Mouse (Mus musculus) mouse embryonic stem cell (cell line): Measurements from ENCODE around the gene Ccdc187.

Experiments
- in situ Hi-C, 2 experiments: fragments of 300-500 bp; cut with MboI; formaldehyde crosslinking; loops; 1 replicate in 1 of 2; 3 replicates in 1 of 2; pipeline ENCODE4 v1.14.3; 2019 to 2020; ENCODE audit warnings: low sequenced_read_pairs in 2 of 2, low pct_unique_long_range_greater_than_20kb in 1 of 2, mixed read lengths in 1 of 2; ENCODE audit not compliant: unreplicated experiment in 1 of 2

Ccdc187 gene

DNA sequence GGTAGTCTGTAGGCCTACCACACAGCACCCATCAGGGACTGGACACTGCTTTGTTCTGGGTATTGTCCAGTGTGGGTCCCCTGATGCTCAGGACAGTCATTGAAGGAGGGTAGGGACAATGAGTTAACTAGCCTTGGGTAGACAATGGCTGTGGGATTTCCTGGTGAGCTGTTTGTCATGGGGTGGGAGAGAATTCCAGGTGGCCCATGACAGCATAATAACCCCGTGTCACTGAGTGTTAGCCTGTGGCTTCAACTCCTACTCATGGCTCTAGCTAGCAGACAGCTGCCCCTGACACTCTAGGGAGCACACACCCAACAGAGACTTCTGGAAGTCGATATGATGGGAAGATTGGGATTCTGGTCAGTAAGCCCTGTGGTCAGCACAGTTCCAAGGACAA lies at the start of gene Ccdc187:
Gene Ccdc187 (minus strand): TSS at position 101 of the 400 bp plus-strand sequence.
- in situ Hi-C loops: no loop called here

DNA sequence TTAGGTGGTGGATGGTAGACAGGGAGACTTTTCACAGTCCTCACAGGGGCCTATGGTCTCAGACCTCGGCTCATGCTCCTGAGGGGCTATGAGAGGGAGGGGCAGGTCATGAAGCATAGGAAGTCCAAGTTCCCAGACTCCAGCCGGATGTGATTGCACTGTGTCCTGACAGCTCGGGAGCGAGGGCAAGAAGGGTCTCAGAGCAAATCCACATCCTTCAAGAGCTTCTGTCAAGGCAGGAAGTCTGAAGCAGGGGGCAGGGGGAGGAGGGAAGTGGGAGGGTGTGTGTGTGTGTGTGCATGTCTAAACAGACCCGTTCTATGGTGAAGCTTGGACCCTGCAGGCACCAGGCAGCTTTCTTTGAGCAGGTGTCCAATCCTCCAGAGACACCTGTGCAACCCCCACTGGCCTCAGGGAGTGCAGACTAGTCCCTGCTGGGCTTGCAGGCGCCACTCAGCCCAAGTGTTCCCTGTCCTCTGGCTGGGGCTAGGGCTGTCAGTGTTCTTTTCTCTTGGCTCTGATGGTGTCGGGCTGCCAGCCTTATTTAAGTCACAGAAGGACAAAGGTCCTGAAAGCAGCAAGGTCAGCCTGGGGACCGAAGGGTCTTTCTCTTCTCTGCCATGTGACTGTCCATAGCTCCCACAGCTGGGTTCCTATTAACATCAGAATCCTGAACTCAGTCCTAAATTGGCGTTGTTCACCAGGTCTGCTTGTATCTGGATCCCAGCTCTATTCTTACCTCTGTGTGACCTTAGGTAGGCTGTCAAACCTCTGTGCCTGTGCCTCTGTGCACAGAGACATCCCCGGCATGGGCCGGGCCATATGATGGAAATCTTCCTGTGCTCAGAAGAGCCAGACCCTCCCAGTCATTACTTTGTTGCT lies 48.5 kb upstream of the Ccdc187 start:
- in situ Hi-C loops: no loop called here

DNA sequence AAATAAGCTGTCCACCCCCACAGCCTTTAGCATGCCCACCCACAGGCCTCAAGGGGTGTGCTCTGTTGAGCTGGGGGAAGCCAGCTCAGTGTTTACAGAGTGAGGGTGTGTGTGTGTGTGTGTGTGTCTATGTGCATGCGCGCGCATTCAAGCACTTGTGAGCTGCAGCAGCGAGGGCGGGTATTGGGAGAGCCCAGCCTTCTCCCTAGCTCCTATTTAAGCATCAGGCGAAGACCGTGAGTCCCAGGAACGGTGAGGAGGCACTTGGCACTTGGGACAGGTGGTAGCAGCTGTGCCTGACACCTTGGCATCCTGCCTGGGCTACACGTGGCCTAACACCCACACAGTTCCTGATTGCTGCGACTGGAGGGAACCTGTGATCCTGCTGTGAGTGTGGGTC lies 47.7 kb upstream of the Ccdc187 start:
- in situ Hi-C loops: no loop called here

DNA sequence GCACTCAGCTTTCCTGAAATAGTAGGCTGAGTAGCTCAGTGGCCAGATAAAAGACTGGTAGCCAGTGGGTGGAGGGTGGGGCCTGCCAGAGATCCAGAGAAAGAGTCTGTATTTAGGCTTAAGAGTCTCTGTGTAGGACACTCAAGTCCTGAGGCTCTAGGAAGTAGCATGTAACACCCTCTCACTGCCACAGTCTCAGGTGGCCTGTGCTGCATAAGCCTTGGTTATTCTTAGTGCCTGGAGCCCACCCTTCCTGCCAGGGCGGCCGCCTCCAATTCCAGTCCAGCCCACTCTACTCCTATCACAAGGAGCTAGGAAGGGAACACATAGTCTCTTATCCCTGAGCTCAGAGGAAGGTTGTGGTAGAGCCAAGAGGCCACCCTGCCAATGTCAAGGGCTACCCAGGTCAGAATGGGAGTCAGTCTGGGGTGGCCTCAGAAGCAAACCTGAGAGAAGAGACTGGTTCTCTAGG lies 47.2 kb upstream of the Ccdc187 start:
- in situ Hi-C loops: no loop called here

DNA sequence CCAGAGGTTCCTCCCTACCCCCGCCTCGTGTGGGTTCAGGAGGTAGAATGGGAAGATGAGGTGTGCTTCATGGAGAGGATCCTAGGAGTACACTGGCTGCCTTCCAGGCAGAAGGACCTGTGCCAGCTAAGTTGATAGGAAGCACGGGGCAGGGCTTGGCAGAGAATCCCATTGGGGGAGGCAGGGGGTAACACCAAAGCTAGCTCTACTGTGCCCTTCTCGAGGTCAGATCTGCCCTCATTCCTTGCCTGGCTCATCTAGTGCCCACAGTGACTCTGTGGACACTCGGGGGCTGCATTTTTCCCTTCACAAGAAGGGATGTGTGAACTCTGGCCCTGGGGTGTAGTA lies 44.8 kb upstream of the Ccdc187 start:
- in situ Hi-C loops: no loop called here

DNA sequence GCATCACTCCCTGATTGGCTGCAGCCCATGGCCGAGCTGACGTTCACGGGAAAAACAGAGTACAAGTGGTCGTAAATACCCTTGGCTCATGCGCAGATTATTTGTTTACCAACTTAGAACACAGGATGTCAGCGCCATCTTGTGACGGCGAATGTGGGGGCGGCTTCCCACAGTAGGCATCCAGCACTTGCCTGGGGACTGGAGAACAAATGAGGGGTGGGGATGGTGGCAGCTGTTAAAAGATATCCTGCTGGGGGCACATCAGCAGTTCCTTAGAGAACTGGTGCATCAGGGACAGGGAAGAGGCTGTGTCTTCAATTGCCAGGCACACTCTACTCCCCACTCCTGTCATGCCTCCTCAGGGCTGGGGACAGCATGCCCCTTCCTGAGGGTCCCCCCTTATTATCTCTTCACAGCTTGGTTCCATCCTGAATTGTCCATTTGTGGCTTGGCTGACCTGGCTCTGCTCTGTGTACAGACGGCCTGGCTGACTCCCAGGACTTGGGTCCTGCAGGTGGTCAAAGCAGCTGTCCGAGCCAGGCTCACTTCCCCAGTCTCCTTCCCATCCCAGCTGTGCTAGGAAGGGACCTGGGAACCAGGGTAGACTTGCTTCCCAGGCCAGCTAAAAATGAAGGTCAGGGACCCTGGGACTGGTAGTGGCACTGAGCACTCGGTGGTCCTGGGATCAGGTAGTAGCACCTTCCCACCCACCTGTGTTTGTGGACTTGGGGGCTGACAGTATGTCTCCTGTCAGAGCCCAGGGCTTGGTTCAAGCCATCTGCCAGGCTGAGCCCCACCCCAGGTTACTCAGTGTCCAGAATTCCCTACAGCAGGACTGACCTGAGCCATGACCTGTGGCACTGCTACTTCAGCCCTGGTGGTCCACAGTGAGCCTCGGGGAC lies 44.2 kb upstream of the Ccdc187 start:
- in situ Hi-C loops: no loop called here

DNA sequence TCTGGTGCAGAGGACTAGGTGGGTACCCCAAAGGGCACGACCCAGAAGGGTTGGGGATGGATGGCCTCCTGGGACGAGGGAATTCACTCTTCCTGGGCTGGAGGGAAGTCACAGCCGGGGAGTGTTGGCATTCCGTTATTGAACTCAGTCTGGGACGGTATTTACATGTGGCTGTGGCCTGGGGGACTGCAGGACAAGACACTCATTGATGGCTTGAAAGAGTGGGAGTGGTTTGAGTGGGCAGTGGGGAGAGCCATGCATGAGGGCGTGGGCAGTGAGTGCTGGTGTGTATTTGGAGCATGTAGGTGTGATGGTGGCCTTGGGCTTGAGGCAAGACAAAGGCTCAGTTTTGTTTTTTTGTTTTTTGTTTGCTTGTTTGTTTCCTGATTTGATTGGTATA lies 36.3 kb upstream of the Ccdc187 start:
- in situ Hi-C loops: no loop called here

DNA sequence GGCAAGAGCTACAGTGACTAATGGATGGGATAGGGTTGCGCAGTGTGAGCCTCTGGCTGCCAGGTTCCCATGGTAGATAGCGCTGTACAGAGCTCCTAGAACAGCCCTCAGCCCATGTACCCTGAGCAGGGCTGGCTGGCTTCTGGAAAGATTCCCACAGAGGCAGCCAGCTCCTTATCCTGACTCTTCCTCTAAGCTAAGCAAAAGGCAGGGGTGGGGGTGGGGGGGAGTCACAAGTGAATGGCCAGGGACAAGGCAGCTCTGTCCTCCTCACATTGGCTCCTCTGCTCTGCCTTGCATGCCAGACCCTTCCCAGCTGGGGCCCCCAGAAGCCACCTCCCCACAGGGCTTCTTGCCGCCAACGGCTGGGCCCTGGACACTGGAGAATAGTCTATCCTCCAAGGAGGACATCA lies 35.7 kb upstream of the Ccdc187 start:
- in situ Hi-C loops: no loop called here

DNA sequence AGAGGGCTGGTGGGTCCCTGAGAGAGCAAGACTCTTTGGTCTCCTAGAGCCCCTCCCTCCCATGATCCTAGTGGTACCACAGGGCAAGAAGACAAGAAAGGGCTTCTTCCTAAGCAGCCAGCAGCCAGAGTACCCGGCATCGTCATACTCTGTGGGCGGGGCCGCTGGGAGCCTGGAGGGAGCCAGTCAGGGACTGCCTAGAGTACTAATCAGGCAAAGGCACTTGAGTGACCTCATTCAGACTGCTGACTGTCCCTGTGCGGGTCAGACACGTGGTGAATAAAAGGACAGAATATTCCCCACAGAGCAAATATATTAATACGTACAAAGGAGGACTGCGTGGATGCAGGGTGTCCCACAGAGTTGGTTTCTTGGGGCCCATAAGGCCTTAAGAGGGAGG lies 35.0 kb upstream of the Ccdc187 start:
- in situ Hi-C loops: loop anchor here in 1 of 2 experiments (5.0 kb wide), 1 partner anchor 78 kb away; the partner anchor contains the start of gene Inpp5e

DNA sequence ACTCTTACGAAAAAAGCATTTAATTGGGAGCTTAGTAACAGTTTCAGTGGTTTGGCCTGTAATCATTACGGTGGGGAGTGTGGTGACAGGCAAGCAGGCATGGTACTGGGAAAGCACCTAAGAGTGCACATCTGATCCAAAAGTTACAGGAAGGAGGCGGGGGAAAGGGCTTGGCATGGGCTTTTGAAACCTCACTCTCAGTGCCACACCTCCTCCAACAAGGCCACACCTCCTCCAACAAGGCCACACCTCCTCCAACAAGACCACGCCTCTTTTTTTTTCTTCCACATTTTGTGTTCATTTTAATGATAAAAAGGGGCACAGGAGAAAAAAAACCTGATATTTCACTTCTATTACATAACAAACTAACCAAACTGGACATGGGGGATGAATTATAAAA lies 33.5 kb upstream of the Ccdc187 start:
- in situ Hi-C loops: loop anchor here in 1 of 2 experiments (5.0 kb wide), 1 partner anchor 79 kb away; the partner anchor contains the start of gene Inpp5e

DNA sequence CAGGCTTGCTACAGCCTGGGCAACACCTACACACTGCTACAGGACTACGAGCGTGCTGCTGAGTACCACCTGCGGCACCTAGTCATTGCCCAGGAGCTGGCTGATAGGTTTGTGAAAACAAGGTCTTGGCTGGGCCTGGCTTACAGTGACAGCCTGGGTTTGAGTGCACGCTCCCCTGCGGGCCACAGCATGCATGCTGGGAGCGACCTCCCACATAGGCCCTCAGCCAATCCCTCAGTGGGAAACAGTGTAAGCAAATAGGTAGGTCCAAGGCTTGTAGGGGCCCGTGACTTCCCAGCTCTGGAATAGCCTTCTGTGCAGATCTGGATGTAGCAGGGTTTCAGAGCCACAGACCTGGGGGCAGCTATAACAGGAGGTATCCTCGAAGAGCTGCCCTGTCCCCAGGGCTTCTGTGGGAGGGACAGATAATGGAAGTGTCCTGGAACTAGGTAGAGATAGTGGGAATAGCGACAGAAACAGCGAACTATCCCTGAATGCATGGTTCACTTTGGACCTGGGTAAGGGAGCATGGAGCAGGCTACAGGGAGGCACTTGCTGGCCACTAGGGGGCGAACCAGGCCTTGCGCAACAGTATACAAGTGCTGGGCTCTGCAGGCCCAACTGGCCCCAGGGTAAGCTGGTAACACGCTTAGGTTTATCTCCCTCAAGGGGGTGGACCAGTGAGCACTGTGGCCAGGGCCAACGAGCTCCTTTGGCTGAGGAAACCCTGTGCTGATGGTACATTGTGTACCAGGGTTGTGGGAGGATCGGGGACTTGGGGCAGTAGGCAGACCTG lies 31.2 kb upstream of the Ccdc187 start:
- in situ Hi-C loops: loop anchor here in 1 of 2 experiments (5.0 kb wide), 1 partner anchor 82 kb away; the partner anchor contains the start of gene Inpp5e

DNA sequence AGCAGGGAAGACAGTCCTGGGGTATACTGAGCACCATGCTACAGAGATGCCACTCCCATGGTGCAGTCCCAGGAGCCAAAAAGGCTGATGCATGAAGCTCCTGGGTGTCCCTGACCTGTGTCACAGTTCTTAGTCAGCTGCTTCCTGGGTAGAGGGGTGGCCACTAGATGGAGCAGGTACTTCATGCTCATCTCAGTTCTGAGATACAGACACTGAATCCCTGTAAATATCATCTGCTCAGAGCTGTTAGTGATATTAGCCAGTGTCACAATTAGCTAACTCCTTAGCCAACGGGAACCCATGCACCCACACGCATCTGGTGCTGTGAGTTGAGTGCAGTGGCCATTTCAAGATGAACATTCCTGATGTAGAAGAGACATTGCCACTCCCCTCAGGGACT lies 30.6 kb upstream of the Ccdc187 start:
- in situ Hi-C loops: loop anchor here (5.0 to 25.0 kb wide), 2 partner anchors 82 to 237 kb away; partner anchors contain the start of gene Inpp5e (in 1 of the 2)

DNA sequence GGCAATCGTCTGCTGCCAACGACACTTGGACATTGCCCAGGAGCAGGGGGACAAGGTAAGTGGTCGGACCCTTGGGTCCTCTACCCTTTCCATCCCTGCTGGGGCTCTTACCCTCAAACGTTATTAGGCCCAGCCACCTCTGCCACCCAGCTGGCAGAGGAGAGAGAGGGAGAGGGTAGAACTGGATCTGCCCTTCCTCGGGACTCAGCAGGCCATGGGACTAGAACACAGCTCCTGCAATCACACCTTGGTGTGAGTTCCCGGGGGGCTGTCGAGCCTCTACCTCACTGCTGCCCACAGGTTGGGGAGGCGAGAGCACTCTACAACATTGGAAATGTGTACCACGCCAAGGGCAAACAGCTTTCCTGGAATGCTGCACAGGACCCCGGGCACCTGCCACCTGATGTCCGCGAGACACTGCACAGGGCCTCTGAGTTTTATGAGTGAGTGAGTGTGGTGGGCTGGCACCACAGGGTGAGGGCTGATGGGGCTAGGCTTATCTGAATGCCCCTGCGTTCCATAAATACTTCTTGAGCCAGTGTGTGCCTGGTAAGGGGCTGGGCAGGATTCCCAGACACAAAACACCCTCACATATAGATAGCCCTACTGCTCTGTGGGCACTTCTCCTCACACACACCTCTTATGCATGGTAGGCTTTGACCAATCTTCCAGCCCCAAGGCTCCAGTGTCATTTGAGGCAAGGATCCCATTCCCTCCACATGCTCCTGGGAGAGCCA lies 29.4 kb upstream of the Ccdc187 start:
- in situ Hi-C loops: loop anchor here in 1 of 2 experiments (25.0 kb wide), 1 partner anchor 239 kb away; no protein-coding TSS in a partner anchor

DNA sequence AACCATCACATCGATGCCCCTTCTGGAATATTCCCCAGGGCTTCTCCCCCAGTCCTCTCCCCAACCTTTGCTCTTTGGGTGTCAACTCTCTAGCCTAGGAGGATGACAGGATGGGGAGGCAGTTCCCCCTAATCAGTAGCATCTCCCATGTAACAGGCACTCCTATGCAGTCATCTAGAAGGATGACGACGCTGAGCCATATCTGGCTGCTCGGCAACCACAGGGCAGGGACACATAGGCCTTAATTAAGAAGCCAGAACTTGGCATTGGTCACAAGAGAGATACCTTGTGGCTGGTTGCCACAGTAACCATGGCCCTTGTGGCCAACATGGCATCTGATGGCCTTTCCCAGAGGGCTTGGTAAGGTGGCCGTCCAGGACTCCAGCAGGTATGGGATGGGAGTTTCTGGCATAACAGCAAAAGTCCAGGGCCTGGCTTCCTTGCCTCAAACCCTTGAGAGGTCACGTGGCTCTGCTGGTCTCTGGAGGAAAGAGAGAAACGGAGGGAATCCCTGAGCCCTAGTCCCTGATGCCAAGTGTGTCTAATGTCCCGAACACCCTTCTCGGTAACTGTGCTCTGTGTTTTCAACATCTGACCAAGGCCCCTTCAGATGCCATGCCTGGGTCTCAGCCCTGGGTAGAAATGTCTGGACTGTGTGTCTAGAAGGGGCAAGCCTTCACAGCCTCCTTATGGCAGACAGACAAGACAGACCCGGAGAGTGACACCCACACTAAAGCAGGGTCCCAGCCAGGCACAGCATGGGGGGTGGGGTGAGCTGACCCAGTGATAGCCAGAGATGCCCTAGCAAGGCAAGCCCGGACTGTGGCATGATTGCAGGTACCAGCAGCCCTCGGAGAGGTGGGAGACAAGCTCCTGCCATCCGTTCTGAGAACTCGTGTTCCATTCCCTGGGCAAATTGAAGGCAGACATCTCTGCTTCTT lies 26.2 kb upstream of the Ccdc187 start:
- in situ Hi-C loops: loop anchor here in 1 of 2 experiments (25.0 kb wide), 1 partner anchor 242 kb away; no protein-coding TSS in a partner anchor

DNA sequence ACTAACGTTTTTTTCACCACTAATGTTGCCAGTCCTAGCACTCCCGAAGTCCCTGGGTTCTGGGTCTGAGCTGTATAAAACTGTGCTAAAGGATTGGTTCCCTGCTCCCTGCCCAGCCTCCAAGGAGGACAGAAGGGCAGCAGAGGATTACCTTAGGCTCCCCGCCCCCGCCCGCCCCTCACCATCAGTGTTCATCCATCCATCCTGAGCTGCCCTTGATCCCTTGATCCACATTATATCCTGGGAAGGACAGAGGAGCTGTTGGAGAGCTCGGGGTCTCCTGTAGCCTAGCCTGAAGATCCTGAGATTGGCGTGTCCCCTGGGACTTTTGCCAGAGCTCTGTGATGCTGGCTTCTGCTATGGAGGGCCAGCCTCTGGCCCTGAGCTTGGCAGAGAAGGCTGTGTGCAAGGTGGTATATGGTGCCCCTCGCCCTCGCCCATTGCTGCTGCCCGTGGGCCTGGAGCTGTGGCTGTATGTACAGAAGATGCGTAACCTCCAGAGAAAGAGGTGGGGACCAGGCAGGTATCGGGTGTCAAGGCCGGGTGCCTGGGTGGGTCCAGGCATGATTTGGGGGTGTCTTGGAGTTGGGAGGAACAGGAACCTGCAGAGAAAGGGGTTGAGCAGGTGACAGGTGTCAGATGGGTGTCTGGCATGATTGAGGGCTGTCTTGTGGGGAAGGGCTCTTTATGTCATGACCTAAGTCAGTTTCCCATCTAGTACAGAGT lies 25.3 kb upstream of the Ccdc187 start:
- in situ Hi-C loops: loop anchor here (5.0 to 25.0 kb wide), 2 partner anchors 243 kb away; no protein-coding TSS in a partner anchor

DNA sequence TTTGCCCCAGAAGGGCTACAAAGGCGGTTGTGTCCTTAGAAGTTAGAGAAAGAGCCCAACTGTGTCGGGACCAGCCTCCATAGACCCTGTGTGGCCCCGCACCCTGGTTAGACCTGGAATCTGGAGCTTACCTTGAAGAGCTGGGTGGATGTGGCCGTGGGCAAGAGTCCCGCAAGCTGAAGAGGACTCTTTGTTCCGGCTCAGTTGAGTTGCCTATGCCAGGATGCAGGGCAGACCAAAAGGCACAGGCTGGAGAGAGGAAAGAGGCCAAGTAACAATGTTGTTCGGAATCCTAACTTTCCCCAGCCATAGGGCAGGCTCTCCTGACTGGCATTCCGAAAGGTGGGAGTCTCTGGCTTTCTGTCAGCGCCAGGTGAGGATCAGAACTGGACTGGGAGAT lies 24.8 kb upstream of the Ccdc187 start:
- in situ Hi-C loops: loop anchor here (5.0 to 25.0 kb wide), 2 partner anchors 243 kb away; no protein-coding TSS in a partner anchor
